Mouse (Mus musculus) thymus, adult 2 months (tissue): ENCODE data around the gene Arhgap45. TPM values are rescaled to one million over a fixed set of nuclear protein-coding genes. Genes with fewer than 3 reads are reported as not detected.

ENCODE experiments used
- DNase-seq: peaks from one replicate; pipeline ENCODE4 v3.0.0; 2021
- H3K27ac ChIP-seq: fragments of 200-500 bp; 2 replicates; pipeline ENCODE4 v1.5.1; 2012; ENCODE audit warnings: low read length, control low read depth; ENCODE audit not compliant: control insufficient read depth, insufficient read depth
- H3K27me3 ChIP-seq: fragments of 200-500 bp; 2 replicates; pipeline ENCODE4 v1.6.1; 2012; ENCODE audit warnings: mild to moderate bottlenecking, low read length, moderate library complexity, mixed read lengths; ENCODE audit not compliant: control insufficient read depth, insufficient read depth
- H3K36me3 ChIP-seq: fragments of 200-500 bp; 2 replicates; pipeline ENCODE4 v1.6.1; 2012; ENCODE audit warnings: mild to moderate bottlenecking, low read length, moderate library complexity; ENCODE audit not compliant: control insufficient read depth, insufficient read depth
- H3K4me1 ChIP-seq: fragments of 200-500 bp; replicated peaks from 2 replicates; pipeline ENCODE4 v1.6.1; 2012; ENCODE audit warnings: low read length; ENCODE audit not compliant: control insufficient read depth, insufficient read depth
- H3K4me3 ChIP-seq: fragments of 200-500 bp; 2 replicates; pipeline ENCODE4 v1.5.1; 2012; ENCODE audit warnings: mild to moderate bottlenecking, low read length, control low read depth, moderate library complexity; ENCODE audit not compliant: control insufficient read depth, insufficient read depth
- CTCF ChIP-seq: fragments of 200-500 bp; IDR thresholded peaks from 2 replicates; pipeline ENCODE4 v1.5.1; 2012; ENCODE audit warnings: mild to moderate bottlenecking, control low read depth, low read length, moderate library complexity, borderline replicate concordance; ENCODE audit not compliant: control insufficient read depth, poor library complexity, insufficient read depth; ENCODE audit errors: extremely low read depth
- POLR2A ChIP-seq: fragments of 200-500 bp; IDR thresholded peaks from 2 replicates; pipeline ENCODE4 v1.6.1; 2012; ENCODE audit warnings: mild to moderate bottlenecking, low read length, control low read depth, moderate library complexity; ENCODE audit not compliant: control insufficient read depth, poor library complexity, insufficient read depth; ENCODE audit errors: extremely low read depth
- WGBS: fragments of 180-500 bp; shearing (Covaris S2); methylation state at CpG from one replicate; pipeline ENCODE4 v1.1.7; 2018; 5-methylcytosine and 5-hydroxymethylcytosine counted together
- polyA plus RNA-seq: library from polyadenylated mRNA; depleted of rRNA; stranded (reverse); fragments of >200 nt; gene quantifications from 2 replicates; pipeline ENCODE4 v1.2.3, GENCODE M21; 2012

Arhgap45 gene
- polyA plus RNA-seq, 1 experiment: 1,504 TPM

GRCm38 (mm10) chr10:79986232-79986878 lies 30.1 kb upstream of the Arhgap45 start:
- 26% methylated on average over 6 of the region's 6 CpGs for WGBS
- H3K4me3 ChIP-seq: peak overlapping the region; percentile 50
- TF ChIP-seq CTCF (no peak), POLR2A (no peak)
- peaks cover 57% of the 10 kb centered on the region for H3K4me1 ChIP-seq
- peak overlapping the region; percentile 95 for H3K27ac ChIP-seq
- DNase-seq: no peak
- no peaks in the 10 kb centered on the region for H3K27me3 ChIP-seq
- H3K36me3 ChIP-seq: no peaks in the 10 kb centered on the region

DNA sequence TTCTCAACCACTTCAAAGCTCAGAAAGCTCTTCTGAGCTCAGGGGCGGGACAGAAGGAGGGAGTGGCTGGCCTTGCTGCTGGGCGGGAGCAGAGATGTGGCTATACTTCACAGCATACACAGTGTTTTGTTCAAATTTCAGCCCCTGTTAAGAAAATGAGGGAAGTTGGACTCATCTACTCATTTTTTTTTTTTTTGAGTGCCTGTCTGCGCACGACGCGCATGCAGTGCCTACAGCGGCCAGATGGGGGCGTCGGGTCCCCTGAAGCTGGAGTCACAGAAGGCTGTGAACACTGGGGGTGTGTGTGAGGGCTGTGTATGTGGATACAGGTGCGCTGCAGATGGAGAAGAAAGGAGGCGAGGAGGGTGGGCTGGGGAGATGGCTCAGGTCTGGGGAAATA lies 29.5 kb upstream of the Arhgap45 start:
- H3K4me3 ChIP-seq: no peak overlapping the region
- WGBS: 1% methylated on average over 11 of the region's 11 CpGs
- peaks cover 57% of the 10 kb centered on the region for H3K4me1 ChIP-seq
- DNase-seq: peak; percentile 91
- peak overlapping the region; percentile 69 for H3K27ac ChIP-seq
- TF ChIP-seq CTCF (peak; percentile 97), POLR2A (no peak)
- H3K27me3 ChIP-seq: no peaks in the 10 kb centered on the region
- H3K36me3 ChIP-seq: 0 out of 2 replicates have a peak, but pooled peaks cover under 1% of the 10 kb centered on the region

DNA sequence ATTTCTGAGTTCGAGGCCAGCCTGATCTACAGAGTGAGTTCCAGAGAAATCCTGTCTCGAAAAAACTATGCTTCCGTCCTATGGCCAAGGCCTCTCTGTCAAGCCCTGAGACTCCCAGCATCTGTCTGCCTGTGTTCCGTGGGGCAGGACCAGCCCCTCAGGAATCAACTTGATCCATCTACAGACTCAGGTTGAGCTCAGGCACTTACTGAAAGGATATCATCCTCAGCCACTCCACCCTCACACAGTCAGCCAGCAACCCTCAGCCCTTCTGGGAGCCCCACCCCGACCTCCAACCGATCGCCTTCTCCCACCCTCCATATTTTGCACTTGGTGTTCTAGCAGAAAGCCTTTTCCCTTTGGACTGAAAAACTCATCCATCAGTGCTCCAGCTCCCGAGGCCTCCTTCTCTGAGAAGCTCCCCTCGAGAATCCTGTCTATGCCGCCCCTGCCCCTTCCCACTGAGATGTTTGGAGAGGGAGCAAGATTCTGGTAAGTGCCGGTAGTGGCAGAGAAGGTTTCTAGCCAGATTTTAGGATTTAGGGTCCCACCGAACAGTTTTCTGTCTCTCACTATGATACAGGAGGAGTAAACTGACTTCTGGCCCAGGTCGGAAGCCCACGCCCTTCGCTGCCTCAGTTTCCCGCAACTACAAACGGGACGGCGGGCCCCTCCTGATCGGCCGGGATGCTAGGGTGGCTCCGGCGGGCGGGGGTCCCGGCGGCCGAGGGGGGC lies 28.5 kb upstream of the Arhgap45 start:
- Histone ChIP-seq H3K36me3 (0 out of 2 replicates have a peak, but pooled peaks cover 5% of the 10 kb centered on the region), H3K27me3 (no peaks in the 10 kb centered on the region), H3K27ac (peak overlapping the region; percentile 69), H3K4me1 (peaks cover 52% of the 10 kb centered on the region), H3K4me3 (peak overlapping the region; percentile 53)
- WGBS: 29% methylated on average over 27 of the region's 27 CpGs
- TF ChIP-seq POLR2A (no peak), CTCF (no peak)
- no peak for DNase-seq

GRCm38 (mm10) chr10:79988506-79989271 lies 27.8 kb upstream of the Arhgap45 start, which contains the start of gene Cnn2:
Cnn2 (plus strand) TSS chr10:79988584.
- Histone ChIP-seq H3K4me3 (peak within 1 kb of the TSS; percentile 53), H3K4me1 (peaks cover 44% of the 10 kb centered on the region), H3K27ac (peak within 1 kb of the TSS; percentile 69), H3K36me3 (peaks cover 9% of the 10 kb centered on the region; the same call in 1 of the 2 replicates), H3K27me3 (no peaks in the 10 kb centered on the region)
- TF ChIP-seq POLR2A (peak; percentile 38; the same call in 1 of the 2 replicates), CTCF (no peak)
- WGBS: 1% methylated on average over 59 of the region's 59 CpGs
- peak; percentile 63 for DNase-seq

GRCm38 (mm10) chr10:79989272-79989786 lies 27.1 kb upstream of the Arhgap45 start:
- 55% methylated on average over 8 of the region's 8 CpGs for WGBS
- peak overlapping the region; percentile 53 for H3K4me3 ChIP-seq
- H3K4me1 ChIP-seq: peaks cover 47% of the 10 kb centered on the region
- H3K27me3 ChIP-seq: no peaks in the 10 kb centered on the region
- peaks cover 14% of the 10 kb centered on the region for H3K36me3 ChIP-seq
- peak overlapping the region; percentile 14; the same call in 1 of the 2 replicates for H3K27ac ChIP-seq
- no peak for DNase-seq
- TF ChIP-seq CTCF: no peak
- TF ChIP-seq POLR2A: no peak

DNA sequence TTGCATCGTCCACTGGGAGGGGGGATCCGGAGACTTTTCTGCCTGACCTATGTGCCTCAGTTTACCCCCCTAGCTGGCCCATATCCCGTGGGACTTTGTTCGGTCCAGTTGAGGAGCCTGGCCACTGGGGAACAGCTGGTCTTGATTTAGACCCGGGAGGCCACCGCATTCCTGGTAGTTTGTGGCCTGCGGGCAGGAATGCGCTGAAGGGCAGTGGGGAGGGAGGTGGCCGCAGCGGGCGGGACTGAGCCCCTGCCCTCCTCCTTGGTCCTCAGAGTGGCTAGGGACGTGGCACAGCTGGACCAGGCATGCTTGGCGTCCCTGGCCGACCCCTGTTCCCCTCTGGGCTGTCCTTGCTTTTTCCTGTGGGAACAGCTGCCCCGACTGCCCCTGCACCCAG lies 26.6 kb upstream of the Arhgap45 start:
- DNase-seq: no peak
- H3K27me3 ChIP-seq: no peaks in the 10 kb centered on the region
- WGBS: 78% methylated on average over 15 of the region's 15 CpGs

More for the DNA sequence above, 26.6 kb upstream of the Arhgap45 start:
- H3K4me1 ChIP-seq: peaks cover 52% of the 10 kb centered on the region
- H3K4me3 ChIP-seq: no peak overlapping the region
- no peak overlapping the region for H3K27ac ChIP-seq
- peaks cover 16% of the 10 kb centered on the region for H3K36me3 ChIP-seq
- TF ChIP-seq POLR2A (no peak), CTCF (no peak)
